Mouse (Mus musculus): ENCODE results near the gene C1ql2.

DNA sequence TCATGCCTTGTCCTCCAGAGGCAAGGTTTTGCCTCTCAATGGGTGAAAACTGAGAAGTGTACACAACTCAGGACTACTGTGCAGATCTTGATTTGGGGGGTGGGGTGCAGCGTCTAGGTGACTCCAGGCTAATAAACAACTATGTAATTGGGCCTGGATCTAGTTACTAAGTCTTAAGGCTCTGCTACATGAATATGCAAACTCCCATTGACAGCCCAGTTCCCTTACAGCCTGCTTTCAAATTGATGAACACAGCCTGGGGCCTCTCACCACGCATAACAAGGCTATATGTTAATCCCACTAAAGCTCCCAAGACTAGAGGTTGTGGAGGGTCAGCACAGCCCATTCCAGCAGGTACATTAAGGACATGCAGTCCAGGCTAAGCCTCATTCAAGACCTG is 14.0 kb downstream of the C1ql2 start:
- TF ChIP-seq CTCF (IDR thresholded peaks at IDR 0.05; ENCODE audit: low read depth): no peak
- TF ChIP-seq EP300 (IDR thresholded peaks at IDR 0.05; ENCODE audit: low read depth): no peak
